In the genomic region with DNA sequence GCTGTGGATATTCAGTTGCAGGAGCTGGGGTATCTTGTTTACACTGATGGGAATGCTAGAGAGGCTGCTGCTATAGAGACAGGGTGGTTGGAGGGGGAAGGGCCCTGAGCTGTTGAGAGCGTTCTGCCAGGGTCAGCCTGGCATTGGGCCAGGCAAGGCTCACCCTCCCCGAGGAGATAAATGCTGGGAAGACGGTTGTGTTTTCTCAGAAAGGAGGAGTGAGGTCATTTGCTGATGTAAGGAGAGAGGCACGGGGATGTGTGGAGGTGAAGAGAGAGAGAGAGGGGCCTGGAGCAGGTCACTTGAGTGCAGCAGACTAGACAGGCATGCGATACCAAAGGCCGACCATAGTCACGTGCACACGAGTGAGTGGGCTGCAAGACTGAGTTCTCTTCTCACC, we compare ENCODE assay signal across 13 mouse cellular contexts. TPM values are rescaled to one million over a fixed set of nuclear protein-coding genes. Genes with fewer than 3 reads are reported as not detected.
DNase-seq lines count a peak whose midpoint lies in the region; ATAC-seq and TF ChIP-seq lines count a peak whose summit lies in the region.
"Had no signal": no experiment of that assay in that cellular context is flagged by ENCODE, and none has a peak within 500 bp of the region (broad histone marks: within the 10 kb centered on the region; RNA-seq: fewer than 3 reads in every experiment).

No protein-coding gene starts in this region.

- peaks cover 25% of the 10 kb centered on the region for H3K36me3 ChIP-seq in hindbrain, embryonic 13.5 days
- no peaks in the 10 kb centered on the region; the same call in 1 of the 2 replicates for H3K36me3 ChIP-seq in hindbrain, embryonic 11.5 days (ENCODE audit: control insufficient read depth, insufficient read depth, low read length)
- peaks cover 3% of the 10 kb centered on the region; the same call in 1 of the 2 replicates for H3K36me3 ChIP-seq in neural tube, embryonic 14.5 days (ENCODE audit: control insufficient read depth, insufficient read depth, low read length)
- H3K36me3 ChIP-seq in stomach, embryonic 15.5 days: no peaks in the 10 kb centered on the region
- H3K36me3 ChIP-seq: liver, embryonic 12.5 days had no signal

- intact Hi-C loops in heart, postnatal 14 days (cut with DNase I): no loop called here

- no peak overlapping the region for H3K4me3 ChIP-seq in hindbrain, embryonic 13.5 days
- no peak overlapping the region for H3K4me3 ChIP-seq in hindbrain, embryonic 11.5 days (ENCODE audit: low read depth, low read length)
- H3K4me3 ChIP-seq in neural tube, embryonic 14.5 days (ENCODE audit: low read depth, low read length): no peak overlapping the region
- no peak overlapping the region for H3K4me3 ChIP-seq in stomach, embryonic 15.5 days (replicated peaks)
- no peak overlapping the region for H3K4me3 ChIP-seq in cerebellum, adult 2 months (replicated peaks; ENCODE audit: insufficient read depth, low read depth, low read length)
- H3K4me3 ChIP-seq: forebrain, embryonic 10.5 days; liver, embryonic 12.5 days; neural tube, embryonic 12.5 days had no signal

- peaks cover 8% of the 10 kb centered on the region for H3K4me1 ChIP-seq in hindbrain, embryonic 13.5 days (replicated peaks)
- no peaks in the 10 kb centered on the region for H3K4me1 ChIP-seq in hindbrain, embryonic 11.5 days (replicated peaks; ENCODE audit: control insufficient read depth, insufficient read depth, low read length)
- 0 out of 2 replicates have a peak, but pooled peaks cover 2% of the 10 kb centered on the region for H3K4me1 ChIP-seq in neural tube, embryonic 14.5 days (ENCODE audit: control insufficient read depth, insufficient read depth, low read length)
- no peaks in the 10 kb centered on the region for H3K4me1 ChIP-seq in stomach, embryonic 15.5 days
- H3K4me1 ChIP-seq in cerebellum, adult 2 months (ENCODE audit: control insufficient read depth, insufficient read depth, low read length): peaks cover 8% of the 10 kb centered on the region
- H3K4me1 ChIP-seq: forebrain, embryonic 10.5 days; liver, embryonic 12.5 days; neural tube, embryonic 12.5 days had no signal

- no peaks in the 10 kb centered on the region for H3K27me3 ChIP-seq in hindbrain, embryonic 13.5 days
- H3K27me3 ChIP-seq in hindbrain, embryonic 11.5 days (ENCODE audit: control insufficient read depth, insufficient read depth, low read length): no peaks in the 10 kb centered on the region
- H3K27me3 ChIP-seq in neural tube, embryonic 14.5 days (ENCODE audit: control insufficient read depth, insufficient read depth, low read length): no peaks in the 10 kb centered on the region
- no peaks in the 10 kb centered on the region for H3K27me3 ChIP-seq in stomach, embryonic 15.5 days (replicated peaks)
- no peaks in the 10 kb centered on the region; the same call in 1 of the 2 replicates for H3K27me3 ChIP-seq in cerebellum, adult 2 months (ENCODE audit: control insufficient read depth, insufficient read depth, low read length)
- H3K27me3 ChIP-seq: liver, embryonic 12.5 days; neural tube, embryonic 12.5 days had no signal

- no peak for TF ChIP-seq POLR2A in cerebellum, adult 2 months (IDR thresholded peaks at IDR 0.05; ENCODE audit: borderline replicate concordance, insufficient read depth, low read length)

- WGBS in hindbrain, embryonic 13.5 days: 57% methylated on average over 8 of the region's 8 CpGs
- 82% methylated on average over 8 of the region's 8 CpGs for WGBS in hindbrain, embryonic 11.5 days
- WGBS in neural tube, embryonic 14.5 days: 54% methylated on average over 8 of the region's 8 CpGs
- 49% methylated on average over 8 of the region's 8 CpGs for WGBS in stomach, embryonic 15.5 days
- WGBS in cerebellum, adult 2 months: 22% methylated on average over 8 of the region's 8 CpGs

- no peak for TF ChIP-seq CTCF in cerebellum, adult 2 months (IDR thresholded peaks at IDR 0.05; ENCODE audit: borderline replicate concordance, insufficient read depth, low read depth, low read length)

- H3K9me3 ChIP-seq in hindbrain, embryonic 13.5 days: no peaks in the 10 kb centered on the region
- H3K9me3 ChIP-seq in hindbrain, embryonic 11.5 days (ENCODE audit: control insufficient read depth, low read length): no peaks in the 10 kb centered on the region
- no peaks in the 10 kb centered on the region for H3K9me3 ChIP-seq in neural tube, embryonic 14.5 days (ENCODE audit: control insufficient read depth, low read length)
- H3K9me3 ChIP-seq in stomach, embryonic 15.5 days: no peaks in the 10 kb centered on the region
- H3K9me3 ChIP-seq: forebrain, embryonic 10.5 days; liver, embryonic 12.5 days; neural tube, embryonic 12.5 days had no signal

- 0 out of 2 replicates have a peak, but pooled peaks have one; percentile 57 for ATAC-seq in hindbrain, embryonic 13.5 days (ENCODE audit: low FRiP score)
- ATAC-seq in hindbrain, embryonic 11.5 days (ENCODE audit: low FRiP score): no peak
- ATAC-seq in neural tube, embryonic 14.5 days (ENCODE audit: low read depth): peak; percentile 72; the same call in 1 of the 2 replicates
- peak; percentile 50; the same call in 1 of the 2 replicates for ATAC-seq in stomach, embryonic 15.5 days (ENCODE audit: insufficient read depth, low FRiP score, low read depth)
- ATAC-seq: liver, embryonic 12.5 days had no signal

- DNase-seq in hindbrain, embryonic 11.5 days (ENCODE audit: low spot score): no peak
- DNase-seq in neural tube, embryonic 10.5 days (ENCODE audit: extremely low spot score, low spot score): no peak
- peak; percentile 31 to 33 for DNase-seq in heart, postnatal 14 days
- no peak for DNase-seq in cerebellum, adult 2 months
- DNase-seq in gastrocnemius, postnatal 10 days: no peak

- H3K27ac ChIP-seq in hindbrain, embryonic 13.5 days: peak overlapping the region; percentile 18; the same call in 1 of the 2 replicates
- H3K27ac ChIP-seq in hindbrain, embryonic 11.5 days (ENCODE audit: low read depth, low read length): no peak overlapping the region
- no peak overlapping the region for H3K27ac ChIP-seq in neural tube, embryonic 14.5 days (ENCODE audit: low read depth, low read length)
- H3K27ac ChIP-seq in stomach, embryonic 15.5 days: no peak overlapping the region
- no peak overlapping the region for H3K27ac ChIP-seq in cerebellum, adult 2 months (ENCODE audit: insufficient read depth, low read length)
- H3K27ac ChIP-seq: forebrain, embryonic 10.5 days; liver, embryonic 12.5 days; neural tube, embryonic 12.5 days had no signal

- no peak overlapping the region for H3K4me2 ChIP-seq in hindbrain, embryonic 13.5 days
- H3K4me2 ChIP-seq in hindbrain, embryonic 11.5 days (replicated peaks; ENCODE audit: low read depth, low read length): no peak overlapping the region
- no peak overlapping the region for H3K4me2 ChIP-seq in neural tube, embryonic 14.5 days (ENCODE audit: low read depth, low read length)
- no peak overlapping the region for H3K4me2 ChIP-seq in stomach, embryonic 15.5 days
- H3K4me2 ChIP-seq: liver, embryonic 12.5 days; neural tube, embryonic 12.5 days had no signal

- H3K9ac ChIP-seq in hindbrain, embryonic 13.5 days: no peak overlapping the region
- H3K9ac ChIP-seq in hindbrain, embryonic 11.5 days (ENCODE audit: low read depth, low read length): no peak overlapping the region
- H3K9ac ChIP-seq in neural tube, embryonic 14.5 days (replicated peaks; ENCODE audit: low read depth, low read length): no peak overlapping the region
- no peak overlapping the region for H3K9ac ChIP-seq in stomach, embryonic 15.5 days
- H3K9ac ChIP-seq: liver, embryonic 12.5 days; neural tube, embryonic 12.5 days had no signal

RNA-seq across cellular contexts. Expression of a gene that starts 42.8 kb away (rescaled TPM):
- 11.1 and 13.2 TPM in 2 replicates for polyA plus RNA-seq in hindbrain, embryonic 13.5 days (2015; fragmentation: Nextera tagmentation; extraction: Ambion mirVana)
- 5.6 and 6.3 TPM in 2 replicates for polyA plus RNA-seq in hindbrain, embryonic 11.5 days (2014; fragmentation: Nextera tagmentation; extraction: Ambion mirVana)
- 20.9 and 22.5 TPM in 2 replicates for polyA plus RNA-seq in neural tube, embryonic 14.5 days (2014; fragmentation: Nextera tagmentation; extraction: Ambion mirVana)
- total RNA-seq in heart, postnatal 14 days (2021): 100 to 1,000 TPM; 154 to 172 TPM
- 6.3 and 7.2 TPM in 2 replicates for polyA plus RNA-seq in stomach, embryonic 15.5 days (2015; fragmentation: Nextera tagmentation; extraction: Ambion mirVana)
- polyA plus RNA-seq in cerebellum, adult 2 months (2012; rRNA removed): 35.3 and 42.9 TPM in 2 replicates
- total RNA-seq in gastrocnemius, postnatal 10 days (2021): 10 to 100 TPM; 33.1 to 34.3 TPM

RNA-seq across cellular contexts. Expression of a gene that starts 58.4 kb away (rescaled TPM):
- not detected in 2 replicates for polyA plus RNA-seq in hindbrain, embryonic 13.5 days (2015; fragmentation: Nextera tagmentation; extraction: Ambion mirVana)
- polyA plus RNA-seq in hindbrain, embryonic 11.5 days (2014; fragmentation: Nextera tagmentation; extraction: Ambion mirVana): not detected in 2 replicates
- polyA plus RNA-seq in neural tube, embryonic 14.5 days (2014; fragmentation: Nextera tagmentation; extraction: Ambion mirVana): not detected in 2 replicates
- under 1 TPM; 0.26 to 0.41 TPM for total RNA-seq in heart, postnatal 14 days (2021)
- not detected in 2 replicates for polyA plus RNA-seq in stomach, embryonic 15.5 days (2015; fragmentation: Nextera tagmentation; extraction: Ambion mirVana)
- polyA plus RNA-seq in cerebellum, adult 2 months (2012; rRNA removed): not detected in 2 replicates
- under 1 TPM in 1 of 2 experiments, not detected in 1; 0.05 TPM for total RNA-seq in gastrocnemius, postnatal 10 days (2021)
- polyA plus RNA-seq: forebrain, embryonic 10.5 days; large intestine, adult 2 months; neural tube, embryonic 12.5 days; thymus, postnatal 0 days had no signal

Comparison
In these comparisons a context has a peak if more than half of its experiments do, and no peak if none do; other contexts are left out.
1. DNase-seq: peak in heart, postnatal 14 days (2 of 2); none in hindbrain, embryonic 11.5 days (single experiment), neural tube, embryonic 10.5 days (single experiment), cerebellum, adult 2 months (0 of 2) and gastrocnemius, postnatal 10 days (single experiment).